Mouse (Mus musculus): ENCODE results near the gene Elmo2.

Elmo2 gene

GRCm38 (mm10) chr2:165288315-165289031, 37.8 kb downstream of the Elmo2 start:
- DNase-seq = peak; percentile 75 to 91

- DNase-seq = peak; percentile 93 to 94
Observed at GRCm38 (mm10) chr2:165287202-165287984, 38.9 kb downstream of the Elmo2 start, which contains the start of gene Slc35c2. Slc35c2 (minus strand) TSS chr2:165287869.

DNA sequence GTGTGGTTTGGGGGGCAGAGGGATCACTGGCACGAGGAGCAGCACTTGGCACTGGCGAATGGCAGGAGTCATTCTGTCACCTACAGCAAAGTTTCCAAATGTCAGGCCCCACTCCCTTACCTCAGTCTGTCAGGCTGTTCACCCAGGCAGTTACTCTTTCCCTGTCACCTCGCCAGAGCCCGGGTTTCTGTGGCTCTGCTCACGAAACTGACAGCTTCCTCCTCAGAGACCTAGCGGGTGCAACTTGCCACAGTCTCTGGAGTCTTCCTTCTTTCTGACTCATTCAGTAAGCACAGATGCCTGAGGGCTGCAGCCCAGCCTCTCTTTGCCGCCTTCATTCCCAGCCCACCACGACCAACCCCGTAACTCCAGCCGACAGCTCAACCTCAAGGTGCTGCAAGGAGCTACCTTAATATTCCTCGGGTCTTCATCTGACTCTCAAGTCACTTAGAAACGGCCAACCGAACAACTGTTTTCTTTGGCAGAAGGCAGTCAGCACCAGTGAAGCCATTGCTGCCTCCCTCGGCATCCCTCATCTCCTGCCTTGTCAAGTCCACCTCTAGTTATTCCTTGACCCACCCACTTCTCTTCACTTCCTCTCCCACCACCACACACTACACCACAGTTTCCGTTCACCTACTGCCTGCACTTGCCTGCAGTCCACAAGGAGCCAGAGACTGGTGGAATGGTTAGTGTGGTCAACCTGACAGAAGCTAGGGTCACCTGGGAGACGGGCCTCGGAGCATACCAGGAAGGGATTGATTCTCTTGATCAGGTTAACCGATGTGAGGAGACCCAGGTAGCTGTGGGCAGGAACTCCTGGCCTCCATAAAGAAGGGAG, 39.7 kb downstream of the Elmo2 start:
- DNase-seq = peak in 1 of 2 experiments; percentile 48

- peak; percentile 47 to 50 for DNase-seq
Observed at GRCm38 (mm10) chr2:165285621-165286020, 40.7 kb downstream of the Elmo2 start.

DNA sequence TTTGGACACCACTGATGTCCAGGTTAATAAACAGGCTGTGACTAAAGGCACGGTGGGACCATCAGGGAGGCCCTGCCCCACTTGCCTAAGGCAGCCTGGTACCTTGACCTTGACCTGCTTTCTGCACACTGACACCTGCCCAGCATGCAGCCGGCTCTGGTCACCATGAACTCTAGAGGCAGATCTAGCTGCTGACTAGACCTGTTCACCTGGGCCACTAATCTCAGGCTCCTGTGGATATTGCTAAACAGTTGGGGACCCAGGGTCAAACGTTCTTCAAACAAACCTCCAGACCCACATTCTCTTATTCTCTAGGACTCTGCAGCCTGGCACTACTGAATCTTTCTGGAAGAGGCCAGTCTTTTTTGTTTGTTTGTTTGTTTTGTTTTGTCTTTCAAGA, 41.2 kb downstream of the Elmo2 start:
- DNase-seq = no peak

GRCm38 (mm10) chr2:165284377-165284776, 41.9 kb downstream of the Elmo2 start:
- DNase-seq = no peak

DNA sequence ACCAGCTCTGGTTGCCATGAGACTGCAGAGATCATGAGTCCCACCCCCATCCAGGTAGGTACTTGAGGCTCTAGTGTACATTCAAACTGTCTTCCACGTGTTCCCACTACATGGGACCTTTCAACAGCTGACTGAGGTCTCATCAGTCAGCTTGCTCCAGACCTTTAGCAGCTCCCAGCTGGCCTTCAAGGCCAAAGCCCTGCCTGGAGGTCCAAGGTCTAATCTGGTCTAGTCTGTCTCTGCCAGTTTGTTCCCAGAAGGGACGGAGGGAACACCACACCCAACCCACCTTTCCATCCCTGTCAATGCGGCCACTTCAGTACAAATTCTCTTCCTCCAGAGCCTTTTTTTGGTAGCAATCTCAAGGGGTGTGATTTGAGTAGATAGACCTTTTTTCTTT, 42.6 kb downstream of the Elmo2 start:
- DNase-seq = no peak

DNA sequence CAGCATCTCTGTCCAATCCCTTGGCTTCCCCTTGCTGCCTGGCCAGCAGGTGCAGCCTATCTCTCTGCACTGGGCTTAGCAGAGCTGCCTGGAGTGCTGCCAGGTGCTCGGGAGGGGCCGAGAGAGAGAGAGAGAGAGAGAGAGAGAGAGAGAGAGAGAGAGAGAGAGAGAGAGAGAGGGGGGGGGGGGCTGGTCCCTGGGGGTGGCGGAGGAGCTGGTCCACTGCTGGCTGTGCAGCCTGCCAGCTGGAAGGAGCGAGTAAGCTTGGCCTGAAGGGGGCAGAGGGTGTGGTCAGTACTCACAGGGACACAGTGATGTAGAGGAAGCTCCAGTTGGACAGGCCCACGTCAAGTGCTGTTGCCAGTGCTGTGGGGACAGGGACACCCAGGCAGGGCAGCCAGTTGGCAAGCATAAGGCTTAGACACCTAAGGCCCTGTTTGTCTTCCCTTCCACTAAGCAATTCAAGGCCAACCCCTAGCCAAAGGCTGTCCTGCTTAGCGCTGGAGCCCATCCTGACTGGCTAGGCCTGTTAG, 44.4 kb downstream of the Elmo2 start:
- DNase-seq = peak; percentile 20 to 68

DNA sequence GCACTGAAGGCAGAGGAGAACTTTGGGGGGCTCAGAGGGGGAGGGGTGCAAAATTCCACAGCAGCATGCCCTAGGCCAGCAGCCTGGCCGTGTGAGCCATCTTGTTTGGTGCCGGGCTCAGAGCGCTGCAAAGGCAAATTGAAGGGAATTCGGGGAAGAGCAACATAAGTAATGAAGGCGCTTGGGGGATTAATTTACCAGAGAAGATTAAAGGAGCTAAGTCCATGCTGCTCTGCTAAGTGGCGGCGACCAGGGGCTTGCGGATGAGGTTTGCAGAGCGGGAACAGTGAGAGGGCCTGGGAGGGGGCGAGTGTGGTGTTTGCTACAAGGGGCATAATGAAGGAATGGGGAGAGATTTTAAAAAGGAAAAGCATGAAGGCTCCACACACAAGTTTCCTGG, 46.9 kb downstream of the Elmo2 start:
- no peak for DNase-seq

DNA sequence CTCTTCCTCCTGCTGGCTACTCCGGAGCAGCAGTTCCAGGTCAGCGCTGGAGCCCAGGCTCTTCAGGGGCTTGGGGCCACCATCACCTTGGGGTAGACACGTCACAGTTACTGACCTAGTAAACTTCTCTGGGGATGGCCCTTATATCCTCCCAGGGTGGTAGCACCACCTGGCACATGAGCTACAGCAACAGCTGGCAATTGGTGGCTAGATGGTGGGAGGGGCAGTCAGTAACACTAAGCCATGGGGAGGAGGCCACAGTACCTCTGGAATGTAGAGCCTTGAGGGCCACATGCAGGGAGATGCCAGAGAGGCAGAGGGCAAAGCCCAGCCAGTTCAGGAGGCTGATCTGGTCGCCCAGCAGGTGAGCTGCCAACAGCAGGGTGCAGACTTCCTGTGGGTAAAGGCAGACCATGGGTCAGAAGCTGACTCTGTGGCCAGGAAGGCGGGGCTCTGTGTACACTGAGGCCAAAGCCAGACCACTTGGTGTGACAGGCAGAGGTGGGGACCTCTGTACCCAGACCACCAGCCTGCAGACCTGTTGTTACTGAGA, 49.0 kb downstream of the Elmo2 start:
- DNase-seq = no peak

DNA sequence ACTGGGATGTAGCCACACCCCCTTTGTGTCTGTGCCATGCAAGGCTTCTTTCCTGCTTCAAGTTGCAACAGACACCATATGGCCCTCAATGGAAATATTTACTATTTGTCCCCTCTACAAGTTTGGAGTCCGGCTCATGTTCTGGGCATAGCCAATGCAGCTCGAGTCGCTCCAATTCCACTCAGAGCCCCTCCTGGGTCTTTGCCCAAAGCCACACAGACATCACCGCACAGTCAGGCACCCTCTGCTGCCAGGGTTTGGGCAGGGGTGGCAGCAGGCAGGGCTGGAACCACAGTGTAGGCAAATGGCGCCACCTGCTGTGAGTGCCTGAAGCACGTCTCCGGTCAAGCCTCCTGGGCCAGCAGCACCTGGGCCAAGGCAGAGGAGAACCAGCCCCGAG, 50.5 kb downstream of the Elmo2 start:
- peak; percentile 72 to 76 for DNase-seq

DNA sequence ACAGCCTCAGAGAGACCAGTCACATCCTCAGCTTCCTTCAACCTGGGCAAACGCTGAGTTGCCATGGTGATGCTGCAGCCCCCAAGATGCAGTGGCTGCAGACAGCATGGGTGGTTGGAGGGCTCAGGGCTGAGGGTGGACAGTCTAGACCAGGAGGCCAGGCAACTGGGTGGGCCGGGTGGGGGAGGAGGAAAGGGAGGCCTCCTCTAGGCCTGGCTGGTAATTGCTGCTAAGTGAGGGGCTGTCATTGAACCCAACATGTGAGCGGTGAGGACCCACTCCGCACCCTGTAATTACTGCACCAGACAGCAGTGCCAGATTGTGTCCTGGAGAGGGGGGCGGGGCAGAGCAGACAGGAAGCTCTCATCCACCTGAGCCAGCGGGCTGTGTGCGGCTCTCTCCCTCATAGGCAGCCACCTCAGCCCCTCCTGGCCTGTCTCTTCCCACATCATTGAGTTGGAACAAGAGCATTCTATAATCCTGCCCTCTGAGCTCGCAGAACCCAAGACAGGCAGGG, 51.1 kb downstream of the Elmo2 start:
- no peak for DNase-seq

GRCm38 (mm10) chr2:165273589-165273988, 52.7 kb downstream of the Elmo2 start:
- no peak for DNase-seq

- DNase-seq = no peak
Observed at GRCm38 (mm10) chr2:165271326-165271725, 55.0 kb downstream of the Elmo2 start.

DNA sequence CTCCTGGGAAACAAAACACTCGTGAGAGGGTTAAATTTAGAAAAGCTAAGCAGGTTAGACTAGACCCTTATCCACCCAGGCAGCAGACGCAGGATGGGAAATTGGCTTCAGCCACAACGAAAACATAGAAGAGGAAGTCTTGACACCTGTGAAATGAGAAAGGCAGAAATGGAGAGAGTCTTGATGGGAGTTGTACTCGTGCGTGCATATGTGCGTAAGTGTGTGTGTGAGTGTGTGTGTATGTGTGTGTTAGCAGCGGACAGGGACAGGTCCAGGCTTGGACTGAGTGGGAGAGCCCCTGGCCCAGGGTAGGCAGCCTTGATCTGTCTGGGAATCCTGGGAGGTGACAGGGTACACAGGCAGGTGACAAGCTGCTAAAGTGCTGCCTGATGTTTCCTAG, 55.4 kb downstream of the Elmo2 start:
- DNase-seq = no peak

GRCm38 (mm10) chr2:165266739-165267138, 59.5 kb downstream of the Elmo2 start:
- DNase-seq = no peak

DNA sequence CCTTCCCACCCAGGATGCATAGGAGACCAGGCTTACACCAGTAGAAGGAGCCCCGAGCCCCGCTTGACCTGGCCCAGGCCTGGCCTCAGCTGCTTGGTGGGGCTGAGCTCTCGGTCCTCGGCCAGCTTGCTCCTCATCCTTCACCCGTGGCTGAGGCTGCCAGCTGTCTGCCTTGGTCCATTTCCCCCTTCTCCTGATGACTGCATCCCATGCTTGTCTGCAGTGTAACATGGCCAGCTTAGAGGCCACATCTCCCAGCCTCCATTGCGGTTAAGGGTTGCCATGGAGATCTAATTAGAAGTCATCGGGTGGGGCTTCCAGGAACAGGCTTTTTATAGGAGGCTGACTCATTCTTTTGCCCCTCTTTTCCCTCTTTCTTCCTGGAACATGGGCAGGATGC, 62.4 kb downstream of the Elmo2 start:
- DNase-seq = peak in 1 of 2 experiments; percentile 44

DNA sequence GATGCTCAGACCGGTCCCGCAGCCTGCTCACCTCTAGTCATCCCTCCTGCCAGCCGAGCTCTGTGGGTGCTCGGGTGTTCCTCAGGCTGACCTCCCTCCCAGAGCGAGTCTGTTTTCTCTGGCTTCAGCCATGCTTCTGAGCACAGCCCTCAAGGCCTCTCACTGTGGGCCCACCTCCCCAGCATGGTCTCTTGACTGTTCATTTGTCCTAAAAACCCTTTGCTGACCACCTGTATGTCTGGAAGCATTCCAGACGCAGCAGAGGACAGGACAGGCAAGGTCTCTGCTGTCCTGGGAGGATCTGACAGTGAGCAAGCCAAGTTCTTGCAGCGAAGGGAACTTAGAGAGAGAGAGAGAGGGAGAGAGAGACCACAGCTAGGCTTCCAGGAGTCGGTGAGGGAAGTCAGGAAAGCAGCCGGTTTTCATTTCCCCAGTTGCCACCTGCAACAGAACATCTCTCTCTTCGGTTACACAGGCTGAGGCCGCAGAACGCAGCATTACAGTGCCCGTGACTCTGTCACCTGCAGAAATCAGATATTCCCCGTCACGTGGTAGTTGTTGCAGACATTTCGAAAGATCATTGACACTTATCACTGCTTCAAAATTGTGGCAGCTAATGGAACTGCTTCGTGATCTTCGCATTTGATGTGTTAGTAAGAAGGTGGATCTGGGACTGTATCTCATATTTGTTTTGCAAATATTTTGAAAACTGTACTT, 63.8 kb downstream of the Elmo2 start:
- DNase-seq = no peak

- DNase-seq = no peak
Observed at GRCm38 (mm10) chr2:165259859-165260258, 66.4 kb downstream of the Elmo2 start.

DNA sequence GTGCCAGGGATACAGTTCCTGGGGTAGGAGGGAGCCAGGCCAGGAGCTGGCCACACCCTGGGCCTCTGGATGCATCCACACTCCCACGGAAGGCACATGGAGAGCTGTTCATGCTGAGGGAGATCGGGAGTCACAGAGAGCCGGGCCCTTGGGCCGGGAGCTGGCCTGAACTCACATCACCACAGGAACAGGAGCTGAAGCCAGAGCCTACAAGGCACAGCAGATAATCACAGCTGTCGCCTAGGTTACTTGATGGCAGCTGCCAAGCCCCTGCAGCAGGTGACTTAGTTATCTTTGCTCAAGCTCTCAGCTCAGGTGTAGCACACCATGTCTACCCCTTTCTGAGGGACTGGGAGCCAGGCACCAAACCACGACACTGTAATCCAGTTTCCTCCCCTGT, 68.0 kb downstream of the Elmo2 start:
- no peak for DNase-seq

- no peak for DNase-seq
Observed at GRCm38 (mm10) chr2:165257151-165257834, 69.0 kb downstream of the Elmo2 start.

Measured in lung, postnatal 4 days (tissue).